Mouse (Mus musculus) midbrain, embryonic 14.5 days (tissue): ENCODE measurements around the gene Gimap4. TPM values are rescaled to one million over a fixed set of nuclear protein-coding genes. Genes with fewer than 3 reads are reported as not detected.

ENCODE experiments used
- ATAC-seq: fragments of 200-750 bp; cut with Nextera tagmentation; 2 replicates; pipeline ENCODE4 v1.8.0; 2017; ENCODE audit warnings: moderate number of reproducible peaks, moderate library complexity; ENCODE audit not compliant: low FRiP score, low TSS enrichment
- DNase-seq: peaks from one replicate; pipeline ENCODE4 v3.0.0-alpha.2; 2015
- H3K27ac ChIP-seq: fragments of 300-500 bp; sonication (generic); replicated peaks from 2 replicates; pipeline ENCODE4 v1.5.1; 2014; ENCODE audit warnings: mild to moderate bottlenecking, low read depth, low read length, moderate library complexity
- H3K27me3 ChIP-seq: fragments of 300-500 bp; sonication (generic); 2 replicates; pipeline ENCODE4 v1.6.1; 2014; ENCODE audit warnings: low read length, control low read depth, mixed read lengths; ENCODE audit not compliant: control insufficient read depth, insufficient read depth
- H3K36me3 ChIP-seq: fragments of 300-500 bp; sonication (generic); 2 replicates; pipeline ENCODE4 v1.6.1; 2014; ENCODE audit warnings: low read length, control low read depth; ENCODE audit not compliant: control insufficient read depth, insufficient read depth
- H3K4me1 ChIP-seq: fragments of 300-500 bp; sonication (generic); 2 replicates; pipeline ENCODE4 v1.6.1; 2014; ENCODE audit warnings: mild to moderate bottlenecking, antibody characterized with exemption, low read length, control low read depth; ENCODE audit not compliant: control insufficient read depth, insufficient read depth
- H3K4me2 ChIP-seq: fragments of 300-500 bp; sonication (generic); 2 replicates; pipeline ENCODE4 v1.6.1; 2014; ENCODE audit warnings: mild to moderate bottlenecking, low read length, moderate library complexity
- H3K4me3 ChIP-seq: fragments of 300-500 bp; sonication (generic); replicated peaks from 2 replicates; pipeline ENCODE4 v1.5.1; 2014; ENCODE audit warnings: low read depth, low read length
- H3K9ac ChIP-seq: fragments of 300-500 bp; sonication (generic); replicated peaks from 2 replicates; pipeline ENCODE4 v1.6.1; 2014; ENCODE audit warnings: mild to moderate bottlenecking, low read length, moderate library complexity
- H3K9me3 ChIP-seq: fragments of 300-500 bp; sonication (generic); 2 replicates; pipeline ENCODE4 v1.6.1; 2016; ENCODE audit warnings: low read length, control low read depth, mixed read lengths; ENCODE audit not compliant: control insufficient read depth
- WGBS: fragments of 180-500 bp; shearing (Covaris S2); extraction: QIAGEN DNeasy Blood & Tissue Kit; methylation state at CpG from one replicate; pipeline ENCODE4 v1.1.7; 2014; 5-methylcytosine and 5-hydroxymethylcytosine counted together
- polyA plus RNA-seq: library from polyadenylated mRNA; unstranded; fragments of >200 nt; fragmentation: Nextera tagmentation; extraction: Ambion mirVana; gene quantifications from 2 replicates; pipeline ENCODE4 v1.2.1, GENCODE M21; 2014

Gimap4 gene
- polyA plus RNA-seq, 1 experiment from 2014 or later: 1.4 TPM

GRCm38 (mm10) chr6:48646995-48647394 is 37.4 kb upstream of the Gimap4 start, which contains the start of gene Gimap8:
TSS of gene Gimap8 (plus strand) at chr6:48647234.
- no peak within 1 kb of the TSS for H3K4me3 ChIP-seq
- H3K4me1 ChIP-seq: no peaks in the 10 kb centered on the region
- no peaks in the 10 kb centered on the region for H3K36me3 ChIP-seq
- no peaks in the 10 kb centered on the region for H3K9me3 ChIP-seq
- H3K4me2 ChIP-seq: no peak within 1 kb of the TSS
- no peak for DNase-seq
- no peaks in the 10 kb centered on the region for H3K27me3 ChIP-seq
- ATAC-seq: no peak
- no peak within 1 kb of the TSS for H3K9ac ChIP-seq
- H3K27ac ChIP-seq: no peak within 1 kb of the TSS
- 46% methylated on average over 3 of the region's 3 CpGs for WGBS

GRCm38 (mm10) chr6:48647611-48648010 is 36.7 kb upstream of the Gimap4 start:
- no peaks in the 10 kb centered on the region for H3K36me3 ChIP-seq
- no peak overlapping the region for H3K4me3 ChIP-seq
- no peak overlapping the region for H3K9ac ChIP-seq
- no peak for ATAC-seq
- H3K27me3 ChIP-seq: no peaks in the 10 kb centered on the region
- H3K4me2 ChIP-seq: no peak overlapping the region
- WGBS: 91% methylated on average over 2 of the region's 2 CpGs
- no peaks in the 10 kb centered on the region for H3K4me1 ChIP-seq
- H3K9me3 ChIP-seq: no peaks in the 10 kb centered on the region
- H3K27ac ChIP-seq: no peak overlapping the region
- DNase-seq: no peak

GRCm38 (mm10) chr6:48648779-48649178 is 35.6 kb upstream of the Gimap4 start:
- DNase-seq (no peak), ATAC-seq (no peak)
- 83% methylated on average over 4 of the region's 4 CpGs for WGBS
- Histone ChIP-seq H3K9me3 (no peaks in the 10 kb centered on the region), H3K36me3 (no peaks in the 10 kb centered on the region), H3K4me2 (no peak overlapping the region), H3K27ac (no peak overlapping the region), H3K9ac (no peak overlapping the region), H3K4me3 (no peak overlapping the region), H3K27me3 (no peaks in the 10 kb centered on the region), H3K4me1 (no peaks in the 10 kb centered on the region)

- H3K4me1 ChIP-seq: no peaks in the 10 kb centered on the region
- whole genome bisulfite sequencing: 90% methylated on average over 9 of the region's 9 CpGs
- no peaks in the 10 kb centered on the region for H3K9me3 ChIP-seq
- no peaks in the 10 kb centered on the region for H3K27me3 ChIP-seq
- ATAC-seq (no peak), DNase-seq (no peak)
- no peak overlapping the region for H3K4me2 ChIP-seq
- H3K27ac ChIP-seq: no peak overlapping the region
- no peaks in the 10 kb centered on the region for H3K36me3 ChIP-seq
- H3K4me3 ChIP-seq: no peak overlapping the region
- no peak overlapping the region for H3K9ac ChIP-seq
Measured at GRCm38 (mm10) chr6:48650041-48650440, 34.3 kb upstream of the Gimap4 start.

DNA sequence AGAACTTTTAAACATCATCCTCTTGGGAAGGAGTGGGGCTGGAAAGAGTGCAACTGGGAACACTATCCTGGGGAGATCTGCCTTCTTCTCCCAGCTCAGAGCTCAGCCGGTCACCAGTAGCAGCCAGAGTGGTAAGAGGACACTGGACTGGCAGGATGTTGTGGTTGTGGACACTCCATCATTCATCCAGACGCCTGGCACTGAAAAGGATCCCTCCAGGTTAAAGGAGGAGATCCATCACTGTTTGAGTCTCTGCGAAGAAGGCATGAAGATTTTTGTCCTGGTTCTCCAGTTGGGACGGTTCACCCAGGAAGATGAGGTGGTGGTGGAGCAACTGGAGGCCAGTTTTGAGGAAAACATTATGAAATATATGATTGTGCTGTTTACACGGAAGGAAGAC is 25.6 kb upstream of the Gimap4 start:
- Histone ChIP-seq H3K9me3 (no peaks in the 10 kb centered on the region), H3K4me1 (no peaks in the 10 kb centered on the region), H3K9ac (no peak overlapping the region), H3K4me2 (no peak overlapping the region), H3K4me3 (no peak overlapping the region), H3K27me3 (no peaks in the 10 kb centered on the region), H3K27ac (no peak overlapping the region), H3K36me3 (no peaks in the 10 kb centered on the region)
- ATAC-seq (no peak), DNase-seq (no peak)
- WGBS: 91% methylated on average over 5 of the region's 5 CpGs

GRCm38 (mm10) chr6:48664750-48665149 is 19.6 kb upstream of the Gimap4 start:
- no peaks in the 10 kb centered on the region for H3K27me3 ChIP-seq
- no peak overlapping the region for H3K9ac ChIP-seq
- H3K27ac ChIP-seq: no peak overlapping the region
- H3K4me2 ChIP-seq: no peak overlapping the region
- no peak overlapping the region for H3K4me3 ChIP-seq
- WGBS: 85% methylated on average over 4 of the region's 4 CpGs
- ATAC-seq: no peak
- H3K36me3 ChIP-seq: no peaks in the 10 kb centered on the region
- H3K9me3 ChIP-seq: no peaks in the 10 kb centered on the region
- H3K4me1 ChIP-seq: no peaks in the 10 kb centered on the region
- no peak for DNase-seq

DNA sequence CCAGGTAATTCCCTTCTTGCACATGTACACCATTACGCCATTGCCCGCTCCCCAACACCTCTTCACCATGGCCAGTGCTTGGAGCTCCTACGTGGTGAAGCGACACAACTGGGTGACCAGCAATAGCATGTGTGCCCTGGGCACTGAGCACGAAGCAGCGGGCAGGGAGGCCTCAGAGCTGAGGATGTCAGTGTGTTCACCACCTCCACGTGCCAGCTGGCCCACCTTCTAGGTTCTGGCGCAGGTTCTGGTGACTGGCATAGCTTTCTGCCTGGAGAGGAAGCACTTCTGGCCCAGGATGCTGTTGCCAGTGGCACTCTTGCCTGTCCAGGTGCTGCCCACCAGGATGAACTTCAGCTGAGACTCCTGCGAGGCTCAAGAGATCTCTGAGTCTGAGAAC is 18.9 kb upstream of the Gimap4 start:
- H3K9me3 ChIP-seq: no peaks in the 10 kb centered on the region
- ATAC-seq: no peak
- no peak overlapping the region for H3K9ac ChIP-seq
- no peak overlapping the region for H3K4me2 ChIP-seq
- no peaks in the 10 kb centered on the region for H3K36me3 ChIP-seq
- H3K4me3 ChIP-seq: no peak overlapping the region
- H3K27ac ChIP-seq: no peak overlapping the region
- H3K27me3 ChIP-seq: no peaks in the 10 kb centered on the region
- no peaks in the 10 kb centered on the region for H3K4me1 ChIP-seq
- no peak for DNase-seq
- WGBS: 94% methylated on average over 9 of the region's 9 CpGs

GRCm38 (mm10) chr6:48666159-48666586 is 18.2 kb upstream of the Gimap4 start:
- DNase-seq (no peak), ATAC-seq (no peak)
- no peak overlapping the region for H3K27ac ChIP-seq
- H3K36me3 ChIP-seq: no peaks in the 10 kb centered on the region
- H3K4me3 ChIP-seq: no peak overlapping the region
- no peaks in the 10 kb centered on the region for H3K4me1 ChIP-seq
- no peaks in the 10 kb centered on the region for H3K9me3 ChIP-seq
- no peaks in the 10 kb centered on the region for H3K27me3 ChIP-seq
- no peak overlapping the region for H3K4me2 ChIP-seq
- 74% methylated on average over 7 of the region's 7 CpGs for WGBS
- no peak overlapping the region for H3K9ac ChIP-seq

- no peaks in the 10 kb centered on the region for H3K9me3 ChIP-seq
Measured at GRCm38 (mm10) chr6:48668022-48668421, 16.3 kb upstream of the Gimap4 start.

More at GRCm38 (mm10) chr6:48668022-48668421, 16.3 kb upstream of the Gimap4 start:
- Histone ChIP-seq H3K4me3 (no peak overlapping the region), H3K9ac (no peak overlapping the region), H3K27ac (no peak overlapping the region), H3K27me3 (no peaks in the 10 kb centered on the region), H3K36me3 (no peaks in the 10 kb centered on the region), H3K4me1 (no peaks in the 10 kb centered on the region), H3K4me2 (no peak overlapping the region)
- no peak for ATAC-seq
- DNase-seq: no peak
